Mouse (Mus musculus): Measurements from ENCODE around the gene Acaca.

DNA sequence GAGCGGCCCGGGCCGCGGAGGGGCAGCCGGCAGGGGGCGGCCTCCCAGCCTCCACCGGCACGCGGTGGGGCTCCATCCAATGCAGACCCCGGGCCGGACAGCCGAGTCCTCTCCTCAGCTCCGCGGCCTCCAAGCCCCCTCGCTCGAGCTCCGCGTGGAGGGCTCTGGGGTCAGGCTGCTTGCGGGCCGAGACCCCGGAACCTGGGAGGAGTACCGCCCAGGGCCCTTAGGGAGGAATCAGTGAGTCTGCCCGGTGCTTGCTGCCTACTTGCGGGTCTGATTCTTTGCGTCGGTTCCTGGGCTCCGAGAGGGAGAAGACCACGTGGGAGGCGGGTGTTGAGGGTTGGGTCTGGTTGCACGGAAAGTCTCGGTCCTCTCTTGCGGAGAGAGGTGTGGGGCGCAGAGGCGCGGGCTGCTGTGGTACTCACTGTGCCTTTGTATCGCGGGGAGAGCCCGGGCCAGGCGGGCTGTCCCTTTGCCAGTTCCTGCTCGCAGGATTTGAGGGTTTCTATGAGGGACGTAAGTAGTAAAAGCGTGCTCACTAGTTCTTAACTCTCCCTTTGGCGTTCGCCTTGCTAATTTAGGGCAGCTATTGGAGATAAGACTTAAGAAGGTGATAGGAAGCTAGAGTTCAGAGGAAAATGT, 50.6 kb downstream of the Acaca start:
- peak; percentile 69 for TF ChIP-seq POLR2A (IDR thresholded peaks at IDR 0.05; ENCODE audit: insufficient read length, low read depth)
- TF ChIP-seq MYOD1 (IDR thresholded peaks at IDR 0.05; ENCODE audit: control insufficient read depth in 1 of 3, insufficient read length in 2 of 3, low read depth in 2 of 3), result no peak
- TF ChIP-seq TCF12 (IDR thresholded peaks at IDR 0.05; ENCODE audit: insufficient read depth, poor library complexity, severe bottlenecking), result no peak
- TF ChIP-seq TCF3 (IDR thresholded peaks at IDR 0.05; ENCODE audit: insufficient read length, low read depth), result no peak
